ENCODE assay signal across 18 mouse cellular contexts in genomic region chr3:100716241-100716640, GRCm38 (mm10). TPM values are rescaled to one million over a fixed set of nuclear protein-coding genes. Genes with fewer than 3 reads are reported as not detected.
DNase-seq lines count a peak whose midpoint lies in the region; ATAC-seq and TF ChIP-seq lines count a peak whose summit lies in the region.
"Had no signal": no experiment of that assay in that cellular context is flagged by ENCODE, and none has a peak within 500 bp of the region (broad histone marks: within the 10 kb centered on the region; RNA-seq: fewer than 3 reads in every experiment).

No protein-coding gene starts in this region.

- no peak for ATAC-seq in heart, embryonic 12.5 days (ENCODE audit: insufficient number of reproducible peaks, low FRiP score)
- ATAC-seq in lung, embryonic 14.5 days (ENCODE audit: insufficient read depth), result no peak
- ATAC-seq: forebrain, embryonic 14.5 days; hindbrain, embryonic 16.5 days; midbrain, embryonic 13.5 days had no signal

- intact Hi-C loops in heart, postnatal 14 days (cut with DNase I), result no loop called here

- no peak overlapping the region for H3K9ac ChIP-seq in heart, embryonic 12.5 days
- no peak overlapping the region for H3K9ac ChIP-seq in lung, embryonic 14.5 days
- H3K9ac ChIP-seq: limb, embryonic 13.5 days; liver, embryonic 13.5 days; midbrain, embryonic 13.5 days; neural tube, embryonic 13.5 days had no signal

- 40% methylated on average over 7 of the region's 7 CpGs for WGBS in heart, embryonic 12.5 days
- WGBS in lung, embryonic 14.5 days, result 42% methylated on average over 7 of the region's 7 CpGs

- no peaks in the 10 kb centered on the region for H3K36me3 ChIP-seq in heart, embryonic 12.5 days
- no peaks in the 10 kb centered on the region for H3K36me3 ChIP-seq in lung, embryonic 14.5 days (ENCODE audit: insufficient read depth)
- H3K36me3 ChIP-seq: limb, embryonic 13.5 days; liver, embryonic 13.5 days; midbrain, embryonic 13.5 days; neural tube, embryonic 13.5 days had no signal

- no peak for DNase-seq in heart, postnatal 14 days
- peak; percentile 6 for DNase-seq in lung, embryonic 14.5 days
- no peak for DNase-seq in lung, postnatal 36 days
- peak; percentile 78 for DNase-seq in R1 (ENCODE audit: low read depth, low spot score)
- no peak for DNase-seq in thymus, postnatal 25 days
- DNase-seq in left cerebral cortex, adult 18-20 months (ENCODE audit: low spot score in 2 of 2), result no peak
- DNase-seq: cerebellum, adult 18-20 months; cerebellum, postnatal 25 days; gastrocnemius, postnatal 14 days; kidney, adult 11 months; liver, embryonic 13.5 days; thymus, adult 18-20 months had no signal

- no peak overlapping the region for H3K4me2 ChIP-seq in heart, embryonic 12.5 days
- H3K4me2 ChIP-seq in lung, embryonic 14.5 days, result no peak overlapping the region
- H3K4me2 ChIP-seq: limb, embryonic 13.5 days; liver, embryonic 13.5 days; midbrain, embryonic 13.5 days; neural tube, embryonic 13.5 days had no signal

- no peak overlapping the region for H3K4me3 ChIP-seq in heart, embryonic 12.5 days
- H3K4me3 ChIP-seq in lung, embryonic 14.5 days (ENCODE audit: low read depth, low read length), result no peak overlapping the region
- H3K4me3 ChIP-seq: limb, embryonic 13.5 days; liver, embryonic 13.5 days; midbrain, embryonic 13.5 days; neural tube, embryonic 13.5 days had no signal

- no peak for TF ChIP-seq CTCF in lung, embryonic 14.5 days (IDR thresholded peaks at IDR 0.05; ENCODE audit: low read depth)

- no peaks in the 10 kb centered on the region for H3K9me3 ChIP-seq in heart, embryonic 12.5 days (replicated peaks)
- no peaks in the 10 kb centered on the region for H3K9me3 ChIP-seq in lung, embryonic 14.5 days (ENCODE audit: low read depth, low read length)
- H3K9me3 ChIP-seq: limb, embryonic 13.5 days; liver, embryonic 13.5 days; midbrain, embryonic 13.5 days; neural tube, embryonic 13.5 days had no signal

- no peaks in the 10 kb centered on the region for H3K27me3 ChIP-seq in heart, embryonic 12.5 days (replicated peaks)
- no peaks in the 10 kb centered on the region for H3K27me3 ChIP-seq in lung, embryonic 14.5 days (ENCODE audit: insufficient read depth, low read length)
- H3K27me3 ChIP-seq: limb, embryonic 13.5 days; liver, embryonic 13.5 days; midbrain, embryonic 13.5 days; neural tube, embryonic 13.5 days had no signal

- peaks cover 50% of the 10 kb centered on the region for H3K4me1 ChIP-seq in heart, embryonic 12.5 days (replicated peaks)
- peaks cover 11% of the 10 kb centered on the region; the same call in 1 of the 2 replicates for H3K4me1 ChIP-seq in lung, embryonic 14.5 days (ENCODE audit: insufficient read depth)
- H3K4me1 ChIP-seq: liver, embryonic 13.5 days; midbrain, embryonic 13.5 days; neural tube, embryonic 13.5 days had no signal

- H3K27ac ChIP-seq in heart, embryonic 12.5 days (ENCODE audit: poor library complexity, severe bottlenecking), result peak overlapping the region; percentile 46; the same call in 1 of the 2 replicates
- no peak overlapping the region for H3K27ac ChIP-seq in lung, embryonic 14.5 days (ENCODE audit: low read depth)
- H3K27ac ChIP-seq: limb, embryonic 13.5 days; liver, embryonic 13.5 days; midbrain, embryonic 13.5 days; neural tube, embryonic 13.5 days had no signal

RNA-seq across cellular contexts. Expression of gene Man1a2, which starts 30.9 kb away (rescaled TPM):
- 83.5 and 91.1 TPM in 2 replicates for polyA plus RNA-seq in heart, embryonic 12.5 days (2016; fragmentation: Nextera tagmentation; extraction: Ambion mirVana)
- total RNA-seq in heart, postnatal 14 days (2021), result 10 to 100 TPM; 59.2 to 59.6 TPM
- polyA plus RNA-seq in lung, embryonic 14.5 days (2014; fragmentation: Nextera tagmentation; extraction: Ambion mirVana), result 83.2 and 90.1 TPM in 2 replicates
- total RNA-seq in left cerebral cortex, adult 18-20 months (2021), result 100 to 1,000 TPM; 164 to 166 TPM

Comparison
In these comparisons a context has a peak if more than half of its experiments do, and no peak if none do; other contexts are left out.
1. DNase-seq: peak in lung, embryonic 14.5 days (single experiment) and R1 (single experiment); none in heart, postnatal 14 days (0 of 2), lung, postnatal 36 days (single experiment), thymus, postnatal 25 days (single experiment) and left cerebral cortex, adult 18-20 months (0 of 2).